Mouse (Mus musculus): ENCODE results near the gene 6430571L13Rik. TPM values are rescaled to one million over a fixed set of nuclear protein-coding genes. Genes with fewer than 3 reads are reported as not detected.

Gene 6430571L13Rik
- polyA plus RNA-seq (2017; shearing (Covaris generic)), result 1 to 10 TPM; 4.2 to 7.3 TPM

DNA sequence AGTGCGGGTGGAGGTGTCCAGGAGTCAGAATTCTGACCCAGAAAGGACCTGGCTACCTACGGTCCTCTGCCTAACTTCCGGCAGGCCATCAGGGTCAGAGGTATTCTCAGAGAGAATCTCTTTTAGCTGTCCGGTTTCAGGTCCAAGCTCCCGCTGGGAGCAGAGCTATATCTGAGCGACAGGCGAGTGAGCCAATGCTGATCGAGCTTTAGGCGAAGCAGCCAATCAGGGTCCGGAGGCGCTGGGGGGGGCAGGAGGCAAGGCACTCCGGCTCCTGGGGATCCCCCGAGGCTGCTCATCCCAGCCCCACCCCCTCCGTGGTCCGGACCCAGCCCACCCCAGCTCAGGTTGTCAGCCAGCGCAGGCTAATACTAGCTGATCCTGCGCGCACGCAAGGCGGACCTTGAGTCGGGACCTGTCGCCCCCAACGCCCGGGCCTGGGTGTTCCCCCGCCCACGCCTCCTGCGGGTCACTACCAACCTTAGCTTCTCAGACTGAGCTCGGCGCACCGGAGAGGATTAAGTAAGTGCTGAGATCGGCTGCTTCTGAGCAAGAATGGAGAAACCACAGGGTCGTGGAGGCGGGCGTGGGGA is at the start of gene 6430571L13Rik:
Gene 6430571L13Rik, plus strand, starts transcription at position 336 of the 593 bp plus-strand sequence.

DNA sequence AAGGTAGTCTGAATTCAATTTTAAA is 44.6 kb upstream of the 6430571L13Rik start, which contains the start of gene Cish:
Gene Cish, plus strand, starts transcription at position 11 of the 25 bp plus-strand sequence.

DNA sequence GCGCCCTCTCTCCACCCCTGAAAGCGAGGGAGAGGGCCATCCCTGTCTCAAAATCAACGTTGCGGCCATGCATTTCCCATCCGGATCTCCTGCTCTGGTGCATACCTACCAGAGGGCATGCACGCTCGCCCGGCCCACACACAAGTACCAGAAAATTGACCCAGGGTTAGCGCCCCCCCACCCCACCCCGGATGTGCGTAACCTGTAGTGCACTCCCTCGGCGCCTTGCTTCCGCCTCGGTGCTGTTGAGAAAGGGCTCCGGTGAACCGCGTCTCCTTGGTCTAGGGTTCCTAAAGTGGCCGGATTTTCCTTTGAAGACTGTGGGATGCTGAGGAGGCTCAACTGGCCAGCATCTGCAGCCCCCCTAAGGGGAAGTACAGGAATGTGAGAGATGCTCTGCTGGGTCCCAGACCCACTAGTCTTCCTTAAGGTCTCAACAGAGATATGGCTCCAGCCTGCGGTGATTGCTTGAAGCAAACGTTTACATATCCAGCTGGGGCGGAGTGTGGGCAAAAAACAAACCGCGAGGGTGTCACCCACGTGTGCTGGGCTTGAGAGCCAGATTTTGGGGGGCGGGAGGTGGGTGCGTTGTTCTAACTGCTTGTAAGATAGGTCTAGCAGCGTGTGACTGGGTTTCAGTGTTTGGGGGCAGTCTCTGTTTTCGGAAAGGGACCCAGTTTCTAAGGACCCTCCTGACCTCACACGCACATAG is 2.1 kb upstream of the 6430571L13Rik start, which contains the start of gene Hemk1:
Gene Hemk1, minus strand, starts transcription at position 179 of the 712 bp plus-strand sequence.

DNA sequence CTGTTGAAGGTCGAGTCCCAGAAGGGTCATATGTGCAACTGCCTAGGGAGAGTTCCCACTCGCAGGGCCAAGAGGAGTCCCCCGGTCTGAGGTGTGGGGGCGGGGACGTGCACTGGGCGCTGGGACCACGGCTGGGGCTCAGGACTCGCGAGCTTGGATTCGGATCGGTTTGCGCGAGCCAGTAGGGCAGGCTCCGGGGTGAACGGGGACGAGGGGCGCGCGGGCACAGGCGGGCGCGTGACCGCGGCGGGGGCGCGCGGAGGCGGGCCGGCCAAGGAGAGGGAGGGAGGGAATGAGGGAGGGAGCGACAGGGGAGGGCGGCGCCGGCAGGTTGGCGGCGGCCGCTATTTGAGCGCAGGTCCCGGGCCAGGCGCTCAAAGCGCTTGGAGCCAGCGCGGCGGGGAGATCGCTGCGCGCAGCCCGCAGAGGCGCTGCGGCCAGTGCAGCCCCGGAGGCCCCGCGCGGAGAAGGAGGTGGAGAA is 59.1 kb downstream of the 6430571L13Rik start, which contains the start of gene Cacna2d2:
Gene Cacna2d2, plus strand, starts transcription at position 122 of the 481 bp plus-strand sequence.

Other genes starting within 250 kb of the 6430571L13Rik start
- gene Dock3, start 108.7 kb upstream of the 6430571L13Rik start, polyA plus RNA-seq (2017; shearing (Covaris generic)), result under 1 TPM in 1 of 2 experiments, not detected in 1; 0.80 TPM
- gene Mapkapk3, start 50.7 kb upstream of the 6430571L13Rik start, polyA plus RNA-seq (2017; shearing (Covaris generic)), result 100 to 1,000 TPM; 112 to 138 TPM
- 100 to 1,000 TPM; 233 to 348 TPM for gene Cish, start 44.6 kb upstream of the 6430571L13Rik start, polyA plus RNA-seq (2017; shearing (Covaris generic))
- gene Hemk1, start 2.3 kb upstream of the 6430571L13Rik start, polyA plus RNA-seq (2017; shearing (Covaris generic)), result 10 to 100 TPM; 27.5 to 29.5 TPM
- gene Cacna2d2, start 59.0 kb downstream of the 6430571L13Rik start, polyA plus RNA-seq (2017; shearing (Covaris generic)), result under 1 TPM; 0.44 to 0.79 TPM
- 10 to 100 TPM; 35.0 to 47.6 TPM for gene Tmem115, start 193.3 kb downstream of the 6430571L13Rik start, polyA plus RNA-seq (2017; shearing (Covaris generic))
- gene Cyb561d2, start 201.6 kb downstream of the 6430571L13Rik start, polyA plus RNA-seq (2017; shearing (Covaris generic)), result 10 to 100 TPM; 63.1 to 79.1 TPM
- gene Nprl2, start 201.6 kb downstream of the 6430571L13Rik start, polyA plus RNA-seq (2017; shearing (Covaris generic)), result 10 to 100 TPM; 53.9 to 58.7 TPM
- gene Zmynd10, start 206.7 kb downstream of the 6430571L13Rik start, polyA plus RNA-seq (2017; shearing (Covaris generic)), result 1 to 10 TPM in 1 of 2 experiments, under 1 TPM in 1; 0.59 to 4.4 TPM
- 10 to 100 TPM; 70.8 to 86.0 TPM for gene Rassf1, start 211.0 kb downstream of the 6430571L13Rik start, polyA plus RNA-seq (2017; shearing (Covaris generic))
- 10 to 100 TPM; 37.4 to 44.3 TPM for gene Tusc2, start 222.7 kb downstream of the 6430571L13Rik start, polyA plus RNA-seq (2017; shearing (Covaris generic))
- gene Hyal2, start 227.3 kb downstream of the 6430571L13Rik start, polyA plus RNA-seq (2017; shearing (Covaris generic)), result 10 to 100 TPM in 1 of 2 experiments, 1 to 10 TPM in 1; 7.5 to 15.3 TPM
- gene Hyal1, start 236.3 kb downstream of the 6430571L13Rik start, polyA plus RNA-seq (2017; shearing (Covaris generic)), result 1 to 10 TPM; 3.1 to 4.6 TPM
- gene Naa80, start 238.3 kb downstream of the 6430571L13Rik start, polyA plus RNA-seq (2017; shearing (Covaris generic)), result 10 to 100 TPM; 16.1 to 17.3 TPM
- gene Hyal3, start 240.2 kb downstream of the 6430571L13Rik start, polyA plus RNA-seq (2017; shearing (Covaris generic)), result under 1 TPM; 0.50 to 0.63 TPM
- 10 to 100 TPM; 13.5 to 21.8 TPM for gene Ifrd2, start 247.0 kb downstream of the 6430571L13Rik start, polyA plus RNA-seq (2017; shearing (Covaris generic))